Mouse (Mus musculus) ZHBTc4 (cell line): ENCODE measurements around the gene Zfp989.
"Not testable (repeated sequence)": the region's sequence is repeated elsewhere in the genome, so short reads cannot be mapped to it uniquely, and the experiment has no call there.

Experiments
- DNase-seq: peaks from one replicate; pipeline ENCODE4 v3.0.0-alpha.2; 2011; ENCODE audit warnings: low read depth, low spot score

The Zfp989 gene

GRCm38 (mm10) chr4:146971757-146972156 lies at the start of gene Zfp989:
Gene Zfp989 (plus strand): TSS chr4:146971976.
- not testable (repeated sequence) for DNase-seq

GRCm38 (mm10) chr4:146932311-146933082 lies 39.3 kb upstream of the Zfp989 start:
- DNase-seq: peak; percentile 92

GRCm38 (mm10) chr4:146941691-146942090 lies 30.1 kb upstream of the Zfp989 start:
- peak; percentile 53 for DNase-seq

GRCm38 (mm10) chr4:146976581-146976980 lies 4.8 kb downstream of the Zfp989 start:
- peak; percentile 71 for DNase-seq

- DNase-seq: not testable (repeated sequence)
These were observed 46.6 kb downstream of the Zfp989 start for GRCm38 (mm10) chr4:147018400-147018799.

GRCm38 (mm10) chr4:147021550-147021949 lies 49.8 kb downstream of the Zfp989 start, which contains the start of gene Rex2:
Gene Rex2 (plus strand): TSS chr4:147021850.
- not testable (repeated sequence) for DNase-seq

GRCm38 (mm10) chr4:147026374-147026773 lies 54.6 kb downstream of the Zfp989 start:
- DNase-seq: not testable (repeated sequence)

GRCm38 (mm10) chr4:147031308-147032036 lies 59.7 kb downstream of the Zfp989 start:
- not testable (repeated sequence) for DNase-seq
